Mouse (Mus musculus) stomach, postnatal 0 days (tissue): ENCODE measurements around the gene Pakap. TPM values are rescaled to one million over a fixed set of nuclear protein-coding genes. Genes with fewer than 3 reads are reported as not detected.

Experiments used
- ATAC-seq: fragments of 200-750 bp; cut with Nextera tagmentation; 2 replicates; pipeline ENCODE4 v1.8.0; 2017; ENCODE audit not compliant: low FRiP score, low TSS enrichment
- DNase-seq: peaks from one replicate; pipeline ENCODE4 v3.0.0-alpha.2; 2016; ENCODE audit warnings: low spot score
- H3K27ac ChIP-seq: fragments of 300-500 bp; sonication (generic); replicated peaks from 2 replicates; pipeline ENCODE4 v1.5.1; 2014; ENCODE audit warnings: mild to moderate bottlenecking, control low read depth
- H3K27me3 ChIP-seq: fragments of 300-500 bp; sonication (generic); 2 replicates; pipeline ENCODE4 v1.6.1; 2014; ENCODE audit warnings: low read length; ENCODE audit not compliant: control insufficient read depth, insufficient read depth
- H3K36me3 ChIP-seq: fragments of 300-500 bp; sonication (generic); 2 replicates; pipeline ENCODE4 v1.6.1; 2014; ENCODE audit warnings: low read length, mixed read lengths; ENCODE audit not compliant: control insufficient read depth, insufficient read depth
- H3K4me1 ChIP-seq: fragments of 300-500 bp; sonication (generic); replicated peaks from 2 replicates; pipeline ENCODE4 v1.6.1; 2014; ENCODE audit warnings: antibody characterized with exemption; ENCODE audit not compliant: control insufficient read depth, insufficient read depth
- H3K4me2 ChIP-seq: fragments of 300-500 bp; sonication (generic); replicated peaks from 2 replicates; pipeline ENCODE4 v1.6.1; 2014; ENCODE audit warnings: low read depth, mild to moderate bottlenecking, control low read depth, moderate library complexity
- H3K4me3 ChIP-seq: fragments of 300-500 bp; sonication (generic); 2 replicates; pipeline ENCODE4 v1.5.1; 2014; ENCODE audit warnings: low read depth, low read length, control low read depth
- H3K9ac ChIP-seq: fragments of 300-500 bp; sonication (generic); 2 replicates; pipeline ENCODE4 v1.6.1; 2014; ENCODE audit warnings: mild to moderate bottlenecking, low read length, control low read depth, mixed read lengths
- H3K9me3 ChIP-seq: fragments of 300-500 bp; sonication (generic); 2 replicates; pipeline ENCODE4 v1.6.1; 2016; ENCODE audit warnings: low read length; ENCODE audit not compliant: control insufficient read depth
- CTCF ChIP-seq: IDR thresholded peaks from 2 replicates; pipeline ENCODE4 v1.5.1; 2016; ENCODE audit warnings: antibody characterized with exemption, low read depth, mild to moderate bottlenecking, moderate library complexity
- EP300 ChIP-seq: optimal IDR thresholded peaks from 2 replicates; pipeline ENCODE3; 2016; ENCODE audit warnings: antibody characterized with exemption
- WGBS: fragments of 180-500 bp; shearing (Covaris S2); extraction: QIAGEN DNeasy Blood & Tissue Kit; methylation state at CpG from one replicate; pipeline ENCODE4 v1.1.7; 2014; 5-methylcytosine and 5-hydroxymethylcytosine counted together
- polyA plus RNA-seq: library from polyadenylated mRNA; unstranded; fragments of >200 nt; fragmentation: Nextera tagmentation; extraction: Ambion mirVana; gene quantifications from 2 replicates; pipeline ENCODE4 v1.2.1, GENCODE M21; 2015

Pakap gene
- polyA plus RNA-seq, 1 experiment from 2014 or later, result 12.2 TPM

- H3K9ac ChIP-seq, result no peak overlapping the region
- H3K4me3 ChIP-seq, result no peak overlapping the region
- WGBS, result 59% methylated on average over 4 of the region's 4 CpGs
- H3K36me3 ChIP-seq, result no peaks in the 10 kb centered on the region
- ATAC-seq (no peak), DNase-seq (no peak)
- H3K27ac ChIP-seq, result no peak overlapping the region
- no peaks in the 10 kb centered on the region for H3K27me3 ChIP-seq
- H3K4me2 ChIP-seq, result no peak overlapping the region
- no peaks in the 10 kb centered on the region for H3K4me1 ChIP-seq
- TF ChIP-seq EP300 (no peak), CTCF (no peak)
- no peaks in the 10 kb centered on the region for H3K9me3 ChIP-seq
Observed at GRCm38 (mm10) chr4:57750651-57751050, 182.7 kb downstream of the Pakap start.

GRCm38 (mm10) chr4:57751054-57751453, 183.1 kb downstream of the Pakap start:
- WGBS, result 55% methylated on average over 4 of the region's 4 CpGs

DNA sequence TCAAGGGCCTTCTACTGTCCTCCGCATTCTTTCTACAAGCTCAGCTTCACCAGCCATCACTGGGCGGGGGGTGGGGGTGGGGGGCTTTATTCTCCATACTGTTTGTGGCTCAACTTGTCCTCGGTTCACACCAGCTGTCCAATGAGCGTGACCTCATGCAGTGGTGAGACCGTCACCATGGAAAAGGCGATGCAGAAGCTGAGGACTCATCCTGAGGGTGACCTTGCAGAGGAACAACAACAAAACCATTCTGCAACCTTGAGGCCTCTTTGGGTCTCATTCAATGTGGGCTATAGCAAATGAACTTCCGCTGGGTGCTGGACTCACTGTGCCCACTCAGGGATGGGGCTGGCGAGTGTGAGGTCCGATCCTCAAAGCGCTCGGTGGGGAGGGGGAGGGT, 183.6 kb downstream of the Pakap start:
- Histone ChIP-seq H3K4me3 (no peak overlapping the region), H3K9me3 (no peaks in the 10 kb centered on the region), H3K36me3 (no peaks in the 10 kb centered on the region), H3K27me3 (no peaks in the 10 kb centered on the region), H3K9ac (no peak overlapping the region), H3K4me1 (no peaks in the 10 kb centered on the region), H3K27ac (no peak overlapping the region), H3K4me2 (no peak overlapping the region)
- WGBS, result 87% methylated on average over 11 of the region's 11 CpGs
- ATAC-seq, result no peak
- TF ChIP-seq EP300 (no peak), CTCF (no peak)
- DNase-seq, result no peak

More at GRCm38 (mm10) chr4:57751054-57751453, 183.1 kb downstream of the Pakap start:
- Histone ChIP-seq H3K9ac (no peak overlapping the region), H3K9me3 (no peaks in the 10 kb centered on the region), H3K4me3 (no peak overlapping the region), H3K27me3 (no peaks in the 10 kb centered on the region), H3K27ac (no peak overlapping the region), H3K4me2 (no peak overlapping the region), H3K4me1 (no peaks in the 10 kb centered on the region), H3K36me3 (no peaks in the 10 kb centered on the region)
- TF ChIP-seq CTCF, result no peak
- ATAC-seq, result no peak
- DNase-seq, result no peak

- DNase-seq (no peak), ATAC-seq (no peak)
- WGBS, result 87% methylated on average over 11 of the region's 11 CpGs
- no peaks in the 10 kb centered on the region for H3K36me3 ChIP-seq
- no peaks in the 10 kb centered on the region for H3K9me3 ChIP-seq
- H3K4me3 ChIP-seq, result no peak overlapping the region
- no peaks in the 10 kb centered on the region for H3K27me3 ChIP-seq
- no peak overlapping the region for H3K4me2 ChIP-seq
- H3K9ac ChIP-seq, result no peak overlapping the region
- H3K27ac ChIP-seq, result no peak overlapping the region
- no peak for TF ChIP-seq CTCF
- H3K4me1 ChIP-seq, result no peaks in the 10 kb centered on the region
Observed at GRCm38 (mm10) chr4:57755085-57755484, 187.1 kb downstream of the Pakap start.

GRCm38 (mm10) chr4:57757997-57758396, 190.0 kb downstream of the Pakap start:
- Histone ChIP-seq H3K9me3 (no peaks in the 10 kb centered on the region), H3K9ac (no peak overlapping the region), H3K4me2 (no peak overlapping the region), H3K4me3 (no peak overlapping the region), H3K27me3 (no peaks in the 10 kb centered on the region), H3K36me3 (no peaks in the 10 kb centered on the region), H3K4me1 (no peaks in the 10 kb centered on the region), H3K27ac (no peak overlapping the region)
- 48% methylated on average over 11 of the region's 11 CpGs for WGBS
- no peak for DNase-seq
- TF ChIP-seq EP300 (no peak), CTCF (no peak)
- ATAC-seq, result 0 out of 2 replicates have a peak, but pooled peaks have one; percentile 24

- TF ChIP-seq CTCF (no peak), EP300 (no peak)
- Histone ChIP-seq H3K27me3 (no peaks in the 10 kb centered on the region), H3K9me3 (no peaks in the 10 kb centered on the region), H3K27ac (no peak overlapping the region), H3K36me3 (no peaks in the 10 kb centered on the region), H3K4me3 (no peak overlapping the region), H3K4me2 (no peak overlapping the region), H3K9ac (no peak overlapping the region), H3K4me1 (no peaks in the 10 kb centered on the region)
- DNase-seq, result no peak
- no peak for ATAC-seq
- WGBS, result 63% methylated on average over 7 of the region's 7 CpGs
Observed at GRCm38 (mm10) chr4:57762424-57762823, 194.4 kb downstream of the Pakap start.

- TF ChIP-seq EP300 (no peak), CTCF (no peak)
- no peak overlapping the region for H3K4me2 ChIP-seq
- no peak overlapping the region for H3K9ac ChIP-seq
- H3K4me3 ChIP-seq, result no peak overlapping the region
- H3K27me3 ChIP-seq, result no peaks in the 10 kb centered on the region
- 34% methylated on average over 1 of the region's 1 CpGs for WGBS
- DNase-seq (no peak), ATAC-seq (no peak)
- no peaks in the 10 kb centered on the region for H3K36me3 ChIP-seq
- H3K9me3 ChIP-seq, result no peaks in the 10 kb centered on the region
- H3K27ac ChIP-seq, result no peak overlapping the region
- H3K4me1 ChIP-seq, result 0 out of 2 replicates have a peak, but pooled peaks cover 2% of the 10 kb centered on the region
Observed at GRCm38 (mm10) chr4:57764392-57764791, 196.4 kb downstream of the Pakap start.
